Mouse (Mus musculus) embryonic facial prominence, embryonic 11.5 days (tissue): ENCODE measurements at regions not wholly inside any gene's neighbourhood (a gene's known extent, or its start where the extent isn't known, plus 50 kb on each side); places are given as distances from the start of the nearest gene placed in this dataset.

Source experiments
- ATAC-seq: fragments of 200-750 bp; cut with Nextera tagmentation; replicated peaks from 2 replicates; pipeline ENCODE4 v1.8.0; 2017; ENCODE audit warnings: low read depth; ENCODE audit not compliant: insufficient number of reproducible peaks, low FRiP score, low TSS enrichment
- DNase-seq: peaks from one replicate; pipeline ENCODE4 v3.0.0-alpha.2; 2015; ENCODE audit warnings: low spot score
- H3K27ac ChIP-seq: fragments of 300-500 bp; sonication (generic); replicated peaks from 2 replicates; pipeline ENCODE4 v1.5.1; 2014; ENCODE audit warnings: mild to moderate bottlenecking, low read depth, low read length, control low read depth
- H3K27me3 ChIP-seq: fragments of 300-500 bp; sonication (generic); 2 replicates; pipeline ENCODE4 v1.6.1; 2014; ENCODE audit warnings: mild to moderate bottlenecking, low read length, moderate library complexity, mixed read lengths; ENCODE audit not compliant: control insufficient read depth, insufficient read depth
- H3K36me3 ChIP-seq: fragments of 300-500 bp; sonication (generic); replicated peaks from 2 replicates; pipeline ENCODE4 v1.6.1; 2014; ENCODE audit warnings: low read depth, mild to moderate bottlenecking, low read length, moderate library complexity, mixed read lengths; ENCODE audit not compliant: control insufficient read depth, insufficient read depth
- H3K4me1 ChIP-seq: fragments of 300-500 bp; sonication (generic); 2 replicates; pipeline ENCODE4 v1.6.1; 2014; ENCODE audit warnings: low read length, mixed read lengths; ENCODE audit not compliant: control insufficient read depth, insufficient read depth
- H3K4me2 ChIP-seq: fragments of 300-500 bp; sonication (generic); 2 replicates; pipeline ENCODE4 v1.6.1; 2014; ENCODE audit warnings: low read depth, mild to moderate bottlenecking, control low read depth, low read length, moderate library complexity
- H3K4me3 ChIP-seq: fragments of 300-500 bp; sonication (generic); 2 replicates; pipeline ENCODE4 v1.5.1; 2014; ENCODE audit warnings: low read depth, low read length, control low read depth
- H3K9ac ChIP-seq: fragments of 300-500 bp; sonication (generic); replicated peaks from 2 replicates; pipeline ENCODE4 v1.6.1; 2014; ENCODE audit warnings: mild to moderate bottlenecking, control low read depth, low read length
- H3K9me3 ChIP-seq: fragments of 300-500 bp; sonication (generic); replicated peaks from 2 replicates; pipeline ENCODE4 v1.6.1; 2016; ENCODE audit warnings: mild to moderate bottlenecking, low read length, inconsistent platforms, mixed read lengths; ENCODE audit not compliant: control insufficient read depth
- WGBS: fragments of 180-500 bp; shearing (Covaris S2); extraction: QIAGEN DNeasy Blood & Tissue Kit; methylation state at CpG from one replicate; pipeline ENCODE4 v1.1.7; 2014; 5-methylcytosine and 5-hydroxymethylcytosine counted together

GRCm38 (mm10) chr5:47279630-47280029 is 703.3 kb upstream of the Slit2 start:
- H3K4me3 ChIP-seq = no peak overlapping the region
- no peaks in the 10 kb centered on the region for H3K36me3 ChIP-seq
- no peak for ATAC-seq
- H3K4me2 ChIP-seq = no peak overlapping the region
- no peaks in the 10 kb centered on the region for H3K27me3 ChIP-seq
- DNase-seq = no peak
- no peak overlapping the region for H3K27ac ChIP-seq
- no peaks in the 10 kb centered on the region for H3K9me3 ChIP-seq
- no peak overlapping the region for H3K9ac ChIP-seq
- no peaks in the 10 kb centered on the region for H3K4me1 ChIP-seq
- 84% methylated on average over 3 of the region's 3 CpGs for WGBS

GRCm38 (mm10) chr5:47299602-47300001 is 683.3 kb upstream of the Slit2 start:
- Histone ChIP-seq H3K36me3 (no peaks in the 10 kb centered on the region), H3K4me3 (no peak overlapping the region)
- ATAC-seq = no peak

GRCm38 (mm10) chr5:47317506-47317905 is 665.4 kb upstream of the Slit2 start:
- no peak overlapping the region for H3K4me2 ChIP-seq
- DNase-seq (no peak), ATAC-seq (no peak)
- H3K4me3 ChIP-seq = no peak overlapping the region
- no peaks in the 10 kb centered on the region for H3K27me3 ChIP-seq
- 71% methylated on average over 4 of the region's 4 CpGs for WGBS
- H3K9me3 ChIP-seq = no peaks in the 10 kb centered on the region
- no peak overlapping the region for H3K27ac ChIP-seq
- H3K36me3 ChIP-seq = no peaks in the 10 kb centered on the region
- H3K4me1 ChIP-seq = no peaks in the 10 kb centered on the region
- H3K9ac ChIP-seq = no peak overlapping the region

More at GRCm38 (mm10) chr5:47299602-47300001, 683.3 kb upstream of the Slit2 start:
- H3K27ac ChIP-seq = no peak overlapping the region
- H3K9me3 ChIP-seq = no peaks in the 10 kb centered on the region
- no peaks in the 10 kb centered on the region for H3K4me1 ChIP-seq
- no peak overlapping the region for H3K9ac ChIP-seq
- no peak for DNase-seq
- H3K27me3 ChIP-seq = no peaks in the 10 kb centered on the region
- H3K4me2 ChIP-seq = no peak overlapping the region
- 87% methylated on average over 4 of the region's 4 CpGs for WGBS

- Histone ChIP-seq H3K4me1 (no peaks in the 10 kb centered on the region), H3K4me3 (no peak overlapping the region), H3K4me2 (no peak overlapping the region), H3K9ac (no peak overlapping the region), H3K36me3 (no peaks in the 10 kb centered on the region), H3K27me3 (no peaks in the 10 kb centered on the region), H3K27ac (no peak overlapping the region), H3K9me3 (no peaks in the 10 kb centered on the region)
- DNase-seq (no peak), ATAC-seq (no peak)
- whole genome bisulfite sequencing = 38% methylated on average over 1 of the region's 1 CpGs
Observed at GRCm38 (mm10) chr5:47318147-47318546, 664.8 kb upstream of the Slit2 start.

- no peak overlapping the region for H3K9ac ChIP-seq
- no peaks in the 10 kb centered on the region for H3K36me3 ChIP-seq
- no peaks in the 10 kb centered on the region for H3K4me1 ChIP-seq
- ATAC-seq (no peak), DNase-seq (peak; percentile 36)
- 44% methylated on average over 2 of the region's 2 CpGs for whole genome bisulfite sequencing
- no peak overlapping the region for H3K27ac ChIP-seq
- H3K9me3 ChIP-seq = no peaks in the 10 kb centered on the region
- H3K4me2 ChIP-seq = no peak overlapping the region
- no peak overlapping the region for H3K4me3 ChIP-seq
- H3K27me3 ChIP-seq = no peaks in the 10 kb centered on the region
Observed at GRCm38 (mm10) chr5:47322511-47323167, 660.3 kb upstream of the Slit2 start.

GRCm38 (mm10) chr5:47334299-47334698 is 648.6 kb upstream of the Slit2 start:
- WGBS = 61% methylated on average over 3 of the region's 3 CpGs
- Histone ChIP-seq H3K27me3 (no peaks in the 10 kb centered on the region), H3K4me1 (no peaks in the 10 kb centered on the region), H3K27ac (no peak overlapping the region), H3K9ac (no peak overlapping the region), H3K4me3 (no peak overlapping the region), H3K36me3 (no peaks in the 10 kb centered on the region), H3K9me3 (no peaks in the 10 kb centered on the region), H3K4me2 (no peak overlapping the region)
- no peak for DNase-seq
- ATAC-seq = no peak

- Histone ChIP-seq H3K9me3 (no peaks in the 10 kb centered on the region), H3K4me1 (no peaks in the 10 kb centered on the region), H3K9ac (no peak overlapping the region), H3K4me2 (no peak overlapping the region), H3K4me3 (no peak overlapping the region), H3K36me3 (no peaks in the 10 kb centered on the region), H3K27me3 (no peaks in the 10 kb centered on the region), H3K27ac (no peak overlapping the region)
- DNase-seq = no peak
- no peak for ATAC-seq
- WGBS = 71% methylated on average over 1 of the region's 1 CpGs
Observed at GRCm38 (mm10) chr5:47336511-47336910, 646.4 kb upstream of the Slit2 start.

- H3K27ac ChIP-seq = no peak overlapping the region
- no peaks in the 10 kb centered on the region for H3K4me1 ChIP-seq
- no peaks in the 10 kb centered on the region for H3K27me3 ChIP-seq
- DNase-seq = no peak
- H3K4me3 ChIP-seq = no peak overlapping the region
- no peak overlapping the region for H3K4me2 ChIP-seq
- ATAC-seq = no peak
- WGBS = 87% methylated on average over 6 of the region's 6 CpGs
- no peaks in the 10 kb centered on the region for H3K9me3 ChIP-seq
- H3K9ac ChIP-seq = no peak overlapping the region
- H3K36me3 ChIP-seq = no peaks in the 10 kb centered on the region
Observed at GRCm38 (mm10) chr5:47339807-47340206, 643.1 kb upstream of the Slit2 start.
